Mouse (Mus musculus) forebrain, embryonic 14.5 days (tissue): Measurements from ENCODE around the gene Faxc. TPM values are rescaled to one million over a fixed set of nuclear protein-coding genes. Genes with fewer than 3 reads are reported as not detected.

Experiments used
- ATAC-seq: fragments of 200-750 bp; cut with Nextera tagmentation; 2 replicates; pipeline ENCODE4 v1.8.0; 2017; ENCODE audit warnings: mild to moderate bottlenecking, moderate library complexity
- DNase-seq: peaks from one replicate; pipeline ENCODE4 v3.0.0-alpha.2; 2015; ENCODE audit warnings: low spot score
- H3K27ac ChIP-seq: fragments of 300-500 bp; sonication (generic); 2 replicates; pipeline ENCODE4 v1.5.1; 2014; ENCODE audit warnings: low read depth, mild to moderate bottlenecking, control low read depth, low read length, moderate library complexity
- H3K27me3 ChIP-seq: fragments of 300-500 bp; sonication (generic); replicated peaks from 2 replicates; pipeline ENCODE4 v1.6.1; 2014; ENCODE audit warnings: low read length, control low read depth, mixed read lengths; ENCODE audit not compliant: control insufficient read depth, insufficient read depth
- H3K36me3 ChIP-seq: fragments of 300-500 bp; sonication (generic); 2 replicates; pipeline ENCODE4 v1.6.1; 2014; ENCODE audit warnings: low read length, control low read depth; ENCODE audit not compliant: control insufficient read depth, insufficient read depth
- H3K4me1 ChIP-seq: fragments of 300-500 bp; sonication (generic); 2 replicates; pipeline ENCODE4 v1.6.1; 2014; ENCODE audit warnings: antibody characterized with exemption, low read length, control low read depth; ENCODE audit not compliant: control insufficient read depth, insufficient read depth
- H3K4me2 ChIP-seq: fragments of 300-500 bp; sonication (generic); 2 replicates; pipeline ENCODE4 v1.6.1; 2014; ENCODE audit warnings: mild to moderate bottlenecking, control low read depth, low read length
- H3K4me3 ChIP-seq: fragments of 300-500 bp; sonication (generic); 2 replicates; pipeline ENCODE4 v1.5.1; 2014; ENCODE audit warnings: low read depth, low read length, control low read depth
- H3K9ac ChIP-seq: fragments of 300-500 bp; sonication (generic); 2 replicates; pipeline ENCODE4 v1.6.1; 2014; ENCODE audit warnings: mild to moderate bottlenecking, low read length, control low read depth, moderate library complexity
- H3K9me3 ChIP-seq: fragments of 300-500 bp; sonication (generic); replicated peaks from 2 replicates; pipeline ENCODE4 v1.6.1; 2016; ENCODE audit warnings: low read length, control low read depth, mixed read lengths; ENCODE audit not compliant: control insufficient read depth
- WGBS: fragments of 180-500 bp; shearing (Covaris S2); extraction: QIAGEN DNeasy Blood & Tissue Kit; methylation state at CpG from one replicate; pipeline ENCODE4 v1.1.7; 2014; 5-methylcytosine and 5-hydroxymethylcytosine counted together
- polyA plus RNA-seq: library from polyadenylated mRNA; unstranded; fragments of >200 nt; fragmentation: Nextera tagmentation; extraction: Ambion mirVana; gene quantifications from 2 replicates; pipeline ENCODE4 v1.2.1, GENCODE M21; 2014

Faxc gene
- polyA plus RNA-seq, 1 experiment from 2014 or later = 16.4 TPM

- peak; percentile 53 for ATAC-seq
Observed at GRCm38 (mm10) chr4:21951444-21951843, 20.3 kb downstream of the Faxc start.

DNA sequence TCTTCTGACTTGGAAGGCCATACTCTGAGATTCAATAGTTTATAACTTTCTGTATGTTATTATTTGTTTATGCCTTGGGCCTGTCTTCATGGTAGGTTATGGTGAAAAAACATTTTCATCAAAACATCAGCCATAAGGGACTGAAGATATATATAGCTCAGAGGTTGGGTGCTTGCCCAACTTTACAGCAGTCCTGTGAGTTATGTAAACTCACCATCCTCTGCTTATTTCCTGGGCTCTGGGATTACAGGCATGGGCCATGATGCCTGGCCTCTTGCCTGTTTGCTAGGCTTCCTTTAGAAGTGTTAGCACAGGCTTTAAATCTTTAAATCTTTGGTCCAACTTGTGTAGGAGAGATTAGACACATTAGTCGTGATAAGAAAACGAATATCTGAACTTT lies 21.1 kb downstream of the Faxc start:
- no peak overlapping the region for H3K4me3 ChIP-seq
- WGBS = 85% methylated on average over 2 of the region's 2 CpGs
- no peak overlapping the region for H3K4me2 ChIP-seq
- H3K9ac ChIP-seq = no peak overlapping the region
- DNase-seq = no peak
- H3K9me3 ChIP-seq = no peaks in the 10 kb centered on the region
- ATAC-seq = no peak
- no peaks in the 10 kb centered on the region for H3K27me3 ChIP-seq
- peaks cover 43% of the 10 kb centered on the region for H3K36me3 ChIP-seq
- H3K4me1 ChIP-seq = no peaks in the 10 kb centered on the region
- H3K27ac ChIP-seq = no peak overlapping the region

More at GRCm38 (mm10) chr4:21951444-21951843, 20.3 kb downstream of the Faxc start:
- peak; percentile 78 for DNase-seq
- Histone ChIP-seq H3K4me2 (no peak overlapping the region), H3K9ac (no peak overlapping the region), H3K9me3 (no peaks in the 10 kb centered on the region), H3K36me3 (peaks cover 39% of the 10 kb centered on the region), H3K27ac (no peak overlapping the region), H3K4me3 (no peak overlapping the region), H3K27me3 (no peaks in the 10 kb centered on the region), H3K4me1 (no peaks in the 10 kb centered on the region)
- WGBS = 43% methylated on average over 6 of the region's 6 CpGs

GRCm38 (mm10) chr4:21957570-21958321 lies 26.6 kb downstream of the Faxc start:
- Histone ChIP-seq H3K27me3 (no peaks in the 10 kb centered on the region), H3K9me3 (no peaks in the 10 kb centered on the region), H3K36me3 (peaks cover 39% of the 10 kb centered on the region), H3K4me3 (no peak overlapping the region), H3K27ac (no peak overlapping the region), H3K4me2 (no peak overlapping the region), H3K9ac (no peak overlapping the region), H3K4me1 (no peaks in the 10 kb centered on the region)
- 52% methylated on average over 7 of the region's 7 CpGs for WGBS
- peak; percentile 65 for ATAC-seq
- peak; percentile 59 for DNase-seq

GRCm38 (mm10) chr4:21971949-21972348 lies 40.8 kb downstream of the Faxc start:
- Histone ChIP-seq H3K9ac (no peak overlapping the region), H3K27me3 (no peaks in the 10 kb centered on the region), H3K4me2 (no peak overlapping the region), H3K36me3 (peaks cover 7% of the 10 kb centered on the region; the same call in 1 of the 2 replicates), H3K4me3 (no peak overlapping the region), H3K9me3 (0 out of 2 replicates have a peak, but pooled peaks cover 2% of the 10 kb centered on the region), H3K27ac (no peak overlapping the region), H3K4me1 (no peaks in the 10 kb centered on the region)
- WGBS = 35% methylated on average over 1 of the region's 1 CpGs
- DNase-seq = peak; percentile 7
- ATAC-seq = no peak

DNA sequence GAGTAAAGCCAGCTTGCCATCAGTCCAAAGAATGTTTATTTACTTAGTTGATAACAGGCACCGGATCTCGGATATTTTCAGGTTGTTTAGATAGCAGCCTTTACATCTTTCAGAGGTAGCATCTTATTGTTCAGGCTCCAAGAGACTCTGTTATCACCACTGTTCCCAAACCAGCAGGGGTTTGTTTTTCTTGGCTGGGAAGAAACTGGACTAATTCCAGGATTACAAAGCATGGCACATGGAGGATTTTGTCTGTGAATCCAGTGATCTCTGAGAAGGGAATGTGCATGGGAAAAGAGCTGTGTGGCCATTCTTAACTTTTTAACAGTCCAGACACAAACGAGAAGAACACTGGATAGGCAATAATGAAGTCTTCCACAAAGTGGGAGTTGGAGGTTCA lies 43.0 kb downstream of the Faxc start:
- WGBS = 49% methylated on average over 3 of the region's 3 CpGs
- no peaks in the 10 kb centered on the region for H3K27me3 ChIP-seq
- no peak overlapping the region for H3K4me2 ChIP-seq
- DNase-seq (peak; percentile 54), ATAC-seq (0 out of 2 replicates have a peak, but pooled peaks have one; percentile 25)
- H3K27ac ChIP-seq = no peak overlapping the region
- H3K4me1 ChIP-seq = no peaks in the 10 kb centered on the region
- 0 out of 2 replicates have a peak, but pooled peaks cover 2% of the 10 kb centered on the region for H3K9me3 ChIP-seq
- H3K4me3 ChIP-seq = no peak overlapping the region
- peaks cover 7% of the 10 kb centered on the region; the same call in 1 of the 2 replicates for H3K36me3 ChIP-seq
- H3K9ac ChIP-seq = no peak overlapping the region

DNA sequence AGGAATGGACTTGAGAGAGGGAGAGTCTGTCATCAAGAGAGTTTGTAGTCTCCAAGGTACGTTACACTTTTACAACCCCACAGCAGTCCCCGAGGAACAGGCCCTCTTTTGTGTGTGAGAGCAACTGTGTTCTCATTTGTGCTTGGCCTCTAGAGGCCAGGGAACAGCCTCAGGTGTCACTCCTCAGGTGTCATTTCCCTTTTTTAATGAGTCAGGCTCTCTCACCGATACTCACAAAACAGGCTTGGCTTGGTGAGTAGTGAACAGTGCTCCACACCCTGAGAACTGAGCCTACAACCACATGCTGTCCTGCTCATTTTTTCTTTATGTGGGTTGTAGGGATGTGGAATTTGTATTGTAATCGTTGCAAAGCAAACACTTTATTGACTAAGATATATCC lies 49.3 kb downstream of the Faxc start:
- no peak for ATAC-seq
- H3K9ac ChIP-seq = no peak overlapping the region
- H3K4me1 ChIP-seq = no peaks in the 10 kb centered on the region
- no peaks in the 10 kb centered on the region for H3K27me3 ChIP-seq
- H3K4me3 ChIP-seq = no peak overlapping the region
- 94% methylated on average over 4 of the region's 4 CpGs for WGBS
- no peak overlapping the region for H3K27ac ChIP-seq
- DNase-seq = no peak
- H3K36me3 ChIP-seq = peaks cover 11% of the 10 kb centered on the region; the same call in 1 of the 2 replicates
- H3K4me2 ChIP-seq = no peak overlapping the region
- H3K9me3 ChIP-seq = no peaks in the 10 kb centered on the region

DNA sequence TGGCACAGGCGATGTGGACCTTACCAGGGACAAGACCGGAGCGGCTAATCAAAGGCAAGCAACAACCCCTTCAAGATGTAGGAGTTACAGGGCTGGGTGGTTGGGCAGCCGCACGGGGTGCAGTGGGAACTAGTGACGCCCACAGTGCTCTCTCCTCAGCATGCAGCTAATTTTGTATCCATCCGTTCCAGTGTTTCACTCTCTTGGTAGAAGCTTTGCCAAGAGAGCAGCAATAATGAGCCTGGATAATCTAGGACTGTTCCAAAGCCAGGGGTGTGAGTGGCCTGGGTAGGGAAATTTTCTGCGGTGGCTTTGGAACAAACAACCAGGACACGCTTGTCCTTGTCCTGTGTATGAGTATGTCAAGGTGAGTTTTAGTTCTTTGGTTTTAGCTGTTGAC lies 51.3 kb downstream of the Faxc start:
- DNase-seq (no peak), ATAC-seq (no peak)
- Histone ChIP-seq H3K4me3 (no peak overlapping the region), H3K27me3 (no peaks in the 10 kb centered on the region), H3K4me1 (no peaks in the 10 kb centered on the region), H3K27ac (no peak overlapping the region), H3K4me2 (no peak overlapping the region), H3K9ac (no peak overlapping the region), H3K9me3 (no peaks in the 10 kb centered on the region), H3K36me3 (peaks cover 22% of the 10 kb centered on the region; the same call in 1 of the 2 replicates)
- WGBS = 95% methylated on average over 9 of the region's 9 CpGs

DNA sequence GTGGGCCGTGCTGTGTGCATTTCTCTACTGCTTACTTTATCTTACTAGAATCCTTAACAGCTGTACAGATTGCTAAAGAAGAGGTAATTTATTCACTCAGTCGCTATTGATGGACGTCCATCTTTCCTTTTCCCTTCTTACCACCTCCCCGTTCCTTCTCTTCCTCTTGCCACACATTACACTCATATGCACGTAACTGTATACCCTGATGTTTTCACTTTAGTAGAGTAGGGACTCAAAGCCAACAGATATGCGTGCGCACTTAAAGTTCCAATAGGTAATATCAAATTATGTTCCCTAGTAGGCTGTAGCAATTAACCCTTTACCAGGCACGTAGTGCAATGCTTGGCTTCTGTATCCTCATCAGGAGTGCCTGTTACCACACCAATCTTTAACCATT lies 55.7 kb downstream of the Faxc start:
- Histone ChIP-seq H3K36me3 (peaks cover 28% of the 10 kb centered on the region; the same call in 1 of the 2 replicates), H3K4me1 (no peaks in the 10 kb centered on the region), H3K9me3 (no peaks in the 10 kb centered on the region), H3K27ac (no peak overlapping the region), H3K4me2 (no peak overlapping the region), H3K4me3 (no peak overlapping the region), H3K9ac (no peak overlapping the region), H3K27me3 (no peaks in the 10 kb centered on the region)
- no peak for ATAC-seq
- 91% methylated on average over 8 of the region's 8 CpGs for WGBS
- no peak for DNase-seq

DNA sequence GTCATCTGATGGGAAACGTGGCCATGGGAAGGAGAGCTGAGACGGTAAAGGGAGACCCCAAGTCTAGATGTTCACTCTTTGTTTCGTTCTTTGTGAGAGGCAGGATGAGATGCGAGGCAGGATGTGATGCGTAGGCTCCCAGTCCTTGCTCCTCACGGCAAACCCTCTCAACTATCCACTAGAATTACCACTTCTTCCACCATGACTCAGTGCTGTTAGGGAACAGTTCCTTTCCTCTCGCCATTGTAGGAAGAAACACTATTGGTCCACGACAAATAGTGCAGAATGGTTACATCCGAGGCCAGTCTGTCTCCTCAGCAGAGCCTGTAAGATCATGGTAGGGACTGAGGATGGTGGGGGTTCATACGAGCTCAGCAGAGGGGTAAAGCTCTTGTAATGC lies 56.3 kb downstream of the Faxc start:
- H3K4me3 ChIP-seq = no peak overlapping the region
- H3K27ac ChIP-seq = no peak overlapping the region
- no peaks in the 10 kb centered on the region for H3K9me3 ChIP-seq
- ATAC-seq (no peak), DNase-seq (no peak)
- no peaks in the 10 kb centered on the region for H3K4me1 ChIP-seq
- H3K9ac ChIP-seq = no peak overlapping the region
- peaks cover 28% of the 10 kb centered on the region; the same call in 1 of the 2 replicates for H3K36me3 ChIP-seq
- H3K4me2 ChIP-seq = no peak overlapping the region
- 90% methylated on average over 10 of the region's 10 CpGs for WGBS
- no peaks in the 10 kb centered on the region for H3K27me3 ChIP-seq
